Mouse (Mus musculus): Measurements from ENCODE around the gene Zfp606.

Gene Zfp606

DNA sequence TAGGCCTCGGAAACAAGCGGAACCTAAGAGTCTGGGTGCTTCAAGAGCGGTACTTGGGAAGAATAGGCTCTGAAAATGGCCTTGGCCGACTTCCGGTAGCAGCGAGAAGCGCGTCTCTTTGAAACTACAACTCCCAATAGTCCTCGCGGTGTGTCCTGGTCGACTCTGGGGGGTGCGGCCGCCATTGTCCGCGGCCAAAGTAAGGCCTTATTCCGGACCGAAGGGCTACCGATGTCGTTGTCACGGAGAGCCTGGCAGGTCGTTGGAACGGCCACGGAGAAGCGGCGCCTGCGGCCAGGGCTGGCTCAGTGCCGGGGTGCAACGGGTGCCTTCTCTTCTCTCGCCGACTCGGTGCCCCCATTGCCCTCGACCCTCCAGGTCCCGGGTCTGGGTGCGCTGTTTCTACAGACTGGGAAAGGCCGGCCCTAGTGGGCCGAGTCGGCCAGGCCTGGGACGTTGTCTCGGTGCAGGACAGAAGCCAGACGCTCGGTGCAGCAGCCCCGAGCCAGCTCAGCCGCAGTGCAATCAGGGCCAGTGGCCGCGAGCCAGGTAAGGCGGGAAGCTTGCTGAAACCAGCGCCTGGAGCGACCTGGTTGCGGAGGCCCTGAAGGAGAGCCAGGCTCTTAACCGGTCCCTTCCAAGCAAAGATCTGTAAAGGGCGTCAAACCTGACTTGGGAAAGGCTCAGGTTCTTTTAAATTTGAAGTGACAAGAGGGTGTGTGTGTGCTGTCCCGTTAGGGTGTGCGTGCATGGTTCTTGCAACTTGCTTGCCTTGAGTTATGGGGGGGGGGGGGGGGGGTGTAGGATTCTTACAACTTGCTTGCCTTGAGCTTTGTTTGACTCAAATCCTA lies at the start of gene Zfp606:
TSS of gene Zfp606 (plus strand) at position 136 of the 851 bp plus-strand sequence.
- DNase-seq (ENCODE audit: low spot score): peak; percentile 40

- no peak for DNase-seq (ENCODE audit: low spot score)
These were observed 885 bp downstream of the Zfp606 start for GRCm38 (mm10) chr7:12479009-12479346.

- DNase-seq (ENCODE audit: low spot score): no peak
These were observed 1.4 kb downstream of the Zfp606 start for GRCm38 (mm10) chr7:12479525-12479924.

DNA sequence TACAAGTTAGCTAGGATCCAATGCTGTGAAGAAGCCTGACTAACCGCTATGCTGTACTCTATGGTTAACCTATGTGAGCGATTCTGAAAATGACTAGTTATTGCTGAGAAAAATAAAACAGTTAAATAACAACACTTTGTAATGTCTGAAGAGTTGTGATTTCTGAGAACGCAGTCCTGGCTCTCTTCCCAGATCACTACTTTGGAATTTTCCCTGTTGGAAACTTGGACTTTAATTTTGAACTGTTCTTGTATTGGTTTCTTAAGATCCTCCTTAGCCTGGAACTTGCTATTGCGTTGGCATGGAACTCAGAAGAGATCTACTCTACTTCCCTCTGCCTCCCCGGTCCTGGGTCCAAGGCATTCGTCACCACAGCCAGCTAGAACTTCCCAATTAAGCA lies 5.7 kb downstream of the Zfp606 start:
- DNase-seq (ENCODE audit: low spot score): no peak

GRCm38 (mm10) chr7:12485956-12486355 lies 7.9 kb downstream of the Zfp606 start:
- no peak for DNase-seq (ENCODE audit: low spot score)

DNA sequence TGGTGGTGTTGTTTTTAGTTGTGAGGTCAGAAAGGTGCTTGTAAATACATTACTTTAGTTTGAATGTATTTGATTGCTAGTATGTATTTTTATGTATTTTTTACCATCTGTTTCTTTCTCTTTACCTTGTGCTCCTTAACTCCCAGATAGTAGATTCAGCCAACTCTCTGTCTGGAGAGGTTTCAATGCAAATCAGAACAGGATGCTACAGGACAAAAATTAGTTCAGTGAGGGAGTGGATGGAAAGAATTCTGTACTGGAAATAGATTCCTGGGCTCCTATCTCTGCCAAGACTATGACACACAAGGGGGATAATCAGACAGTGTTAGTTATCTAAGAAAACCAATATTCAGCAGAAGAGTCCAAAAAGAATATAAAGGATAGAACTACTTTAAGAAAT lies 8.6 kb downstream of the Zfp606 start:
- DNase-seq (ENCODE audit: low spot score): no peak

DNA sequence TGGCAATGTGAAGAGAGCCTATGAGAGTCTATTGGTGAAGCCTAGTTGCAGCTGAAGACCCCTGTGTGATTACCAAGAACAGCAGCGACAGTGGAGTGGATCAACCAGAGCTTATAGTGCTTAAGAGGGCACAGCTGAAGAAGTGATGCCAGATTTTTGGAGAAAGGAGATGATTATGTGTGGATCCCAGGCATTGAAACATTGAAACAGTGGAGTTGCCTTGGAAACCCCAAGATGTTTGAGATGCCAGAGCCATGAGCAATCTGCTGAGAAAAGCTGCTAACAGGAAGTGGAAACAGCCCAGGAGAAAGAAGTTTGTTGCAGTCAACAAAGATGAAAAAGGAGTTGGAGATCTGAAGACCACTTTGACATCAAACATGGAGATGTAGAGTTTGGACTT lies 32.8 kb downstream of the Zfp606 start:
- DNase-seq (ENCODE audit: low spot score): no peak

- no peak for DNase-seq (ENCODE audit: low spot score)
These were observed 34.1 kb downstream of the Zfp606 start, which contains the start of gene 2900092C05Rik for GRCm38 (mm10) chr7:12512217-12512616. Gene 2900092C05Rik, plus strand, starts transcription at chr7:12512517.

All from urinary bladder, postnatal 10 days (tissue).